Mouse (Mus musculus): ENCODE measurements around the gene Gm49359. TPM values are rescaled to one million over a fixed set of nuclear protein-coding genes. Genes with fewer than 3 reads are reported as not detected.
"Not testable (repeated sequence)": the region's sequence is repeated elsewhere in the genome, so short reads cannot be mapped to it uniquely, and the experiment has no call there.

The Gm49359 gene
- 6.1 TPM in 1 of 2 replicates, not detected in the other for total RNA-seq (2015; ENCODE audit: low replicate concordance)
- 1.9 and 5.4 TPM in 2 replicates for total RNA-seq (2017; ENCODE audit: low replicate concordance)

GRCm38 (mm10) chr13:62466424-62467334 is at the start of gene Gm49359:
Gene Gm49359 (minus strand): TSS chr13:62466832.
- ATAC-seq (replicated peaks; ENCODE audit: low FRiP score, poor library complexity, severe bottlenecking): peak; percentile 97

GRCm38 (mm10) chr13:62510641-62511420 is 44.2 kb upstream of the Gm49359 start:
- not testable (repeated sequence) for ATAC-seq (replicated peaks; ENCODE audit: low FRiP score, poor library complexity, severe bottlenecking)

- ATAC-seq (replicated peaks; ENCODE audit: low FRiP score, poor library complexity, severe bottlenecking): not testable (repeated sequence)
Observed at GRCm38 (mm10) chr13:62472661-62473060, 6.0 kb upstream of the Gm49359 start.

GRCm38 (mm10) chr13:62469947-62470346 is 3.3 kb upstream of the Gm49359 start:
- ATAC-seq (replicated peaks; ENCODE audit: low FRiP score, poor library complexity, severe bottlenecking): not testable (repeated sequence)

Other genes with a start within 250 kb of the Gm49359 start
- gene Gm3604, start 83.7 kb downstream of the Gm49359 start, total RNA-seq (2015; ENCODE audit: low replicate concordance): 10.2 TPM in 1 of 2 replicates, not detected in the other
- gene Gm3604, start 83.7 kb downstream of the Gm49359 start, total RNA-seq (2017; ENCODE audit: low replicate concordance): 2.0 and 3.2 TPM in 2 replicates
- 12.5 TPM in 1 of 2 replicates, not detected in the other for gene Zfp935, start 91.7 kb upstream of the Gm49359 start, total RNA-seq (2015; ENCODE audit: low replicate concordance)
- gene Zfp935, start 91.7 kb upstream of the Gm49359 start, total RNA-seq (2017; ENCODE audit: low replicate concordance): not detected in 2 replicates
- gene Zfp934, start 104.4 kb upstream of the Gm49359 start, total RNA-seq (2015; ENCODE audit: low replicate concordance): 0.96 and 6.3 TPM in 2 replicates
- gene Zfp934, start 104.4 kb upstream of the Gm49359 start, total RNA-seq (2017; ENCODE audit: low replicate concordance): 3.6 and 3.7 TPM in 2 replicates
- gene 6720489N17Rik, start 157.3 kb upstream of the Gm49359 start, total RNA-seq (2015; ENCODE audit: low replicate concordance): 1.5 TPM in 1 of 2 replicates, not detected in the other
- gene 6720489N17Rik, start 157.3 kb upstream of the Gm49359 start, total RNA-seq (2017; ENCODE audit: low replicate concordance): 0.51 and 1.3 TPM in 2 replicates

All from erythroblast, adult 5-6 weeks (primary cell).